Mouse (Mus musculus) heart, postnatal 0 days (tissue): ENCODE data around the gene Cmc1. TPM values are rescaled to one million over a fixed set of nuclear protein-coding genes. Genes with fewer than 3 reads are reported as not detected.

Experiments
- ATAC-seq: fragments of 200-750 bp; cut with Nextera tagmentation; 2 replicates; pipeline ENCODE4 v1.8.0; 2017; ENCODE audit warnings: low read depth, moderate number of reproducible peaks, moderate library complexity; ENCODE audit not compliant: insufficient read depth
- DNase-seq: peaks from one replicate; pipeline ENCODE4 v3.0.0-alpha.2; 2016; ENCODE audit warnings: low spot score
- H3K27ac ChIP-seq: fragments of 300-500 bp; sonication (generic); 2 replicates; pipeline ENCODE4 v1.5.1; 2014; ENCODE audit warnings: low read depth, mild to moderate bottlenecking
- H3K27me3 ChIP-seq: fragments of 300-500 bp; sonication (generic); 2 replicates; pipeline ENCODE4 v1.6.1; 2014; ENCODE audit warnings: low read length, mixed read lengths; ENCODE audit not compliant: control insufficient read depth, insufficient read depth
- H3K36me3 ChIP-seq: fragments of 300-500 bp; sonication (generic); replicated peaks from 2 replicates; pipeline ENCODE4 v1.6.1; 2014; ENCODE audit warnings: low read length, mixed read lengths; ENCODE audit not compliant: control insufficient read depth, insufficient read depth
- H3K4me1 ChIP-seq: fragments of 300-500 bp; sonication (generic); 2 replicates; pipeline ENCODE4 v1.6.1; 2014; ENCODE audit warnings: antibody characterized with exemption; ENCODE audit not compliant: control insufficient read depth, insufficient read depth
- H3K4me2 ChIP-seq: fragments of 300-500 bp; sonication (generic); 2 replicates; pipeline ENCODE4 v1.6.1; 2014; ENCODE audit warnings: low read depth, mild to moderate bottlenecking, low read length, moderate library complexity
- H3K4me3 ChIP-seq: fragments of 300-500 bp; sonication (generic); 2 replicates; pipeline ENCODE4 v1.5.1; 2014; ENCODE audit warnings: low read depth, low read length
- H3K9ac ChIP-seq: fragments of 300-500 bp; sonication (generic); replicated peaks from 2 replicates; pipeline ENCODE4 v1.6.1; 2014; ENCODE audit warnings: low read depth, low read length, mixed read lengths
- H3K9me3 ChIP-seq: fragments of 300-500 bp; sonication (generic); replicated peaks from 2 replicates; pipeline ENCODE4 v1.6.1; 2016; ENCODE audit warnings: low read length; ENCODE audit not compliant: control insufficient read depth
- CTCF ChIP-seq: IDR thresholded peaks from 2 replicates; pipeline ENCODE4 v1.5.1; 2016; ENCODE audit warnings: antibody characterized with exemption, control low read depth, low read depth
- EP300 ChIP-seq: IDR thresholded peaks from 2 replicates; pipeline ENCODE4 v1.6.1; 2016; ENCODE audit warnings: antibody characterized with exemption, low read depth
- WGBS: fragments of 180-500 bp; shearing (Covaris S2); extraction: QIAGEN DNeasy Blood & Tissue Kit; methylation state at CpG from one replicate; pipeline ENCODE4 v1.1.7; 2014; 5-methylcytosine and 5-hydroxymethylcytosine counted together
- polyA plus RNA-seq: library from polyadenylated mRNA; unstranded; fragments of >200 nt; fragmentation: Nextera tagmentation; extraction: Ambion mirVana; gene quantifications from 2 replicates; pipeline ENCODE4 v1.2.1, GENCODE M21; 2015
- total RNA-seq: library from RNA; depleted of rRNA; stranded (reverse); fragments of >200 nt; gene quantifications from 2 replicates; pipeline ENCODE4 v1.2.3, GENCODE M21; 2014; ENCODE audit warnings: low replicate concordance

Cmc1 gene
- total and polyA plus RNA-seq, 2 experiments from 2014 or later: 2.3 to 79.7 TPM

- TF ChIP-seq EP300 (no peak), CTCF (no peak)
- Histone ChIP-seq H3K4me3 (no peak overlapping the region), H3K9me3 (no peaks in the 10 kb centered on the region), H3K27ac (no peak overlapping the region), H3K9ac (no peak overlapping the region), H3K36me3 (no peaks in the 10 kb centered on the region), H3K4me2 (no peak overlapping the region), H3K4me1 (no peaks in the 10 kb centered on the region), H3K27me3 (no peaks in the 10 kb centered on the region)
- no peak for DNase-seq
- WGBS: 80% methylated on average over 2 of the region's 2 CpGs
- ATAC-seq: no peak
These were observed 39.6 kb downstream of the Cmc1 start for GRCm38 (mm10) chr9:118110360-118110710.

DNA sequence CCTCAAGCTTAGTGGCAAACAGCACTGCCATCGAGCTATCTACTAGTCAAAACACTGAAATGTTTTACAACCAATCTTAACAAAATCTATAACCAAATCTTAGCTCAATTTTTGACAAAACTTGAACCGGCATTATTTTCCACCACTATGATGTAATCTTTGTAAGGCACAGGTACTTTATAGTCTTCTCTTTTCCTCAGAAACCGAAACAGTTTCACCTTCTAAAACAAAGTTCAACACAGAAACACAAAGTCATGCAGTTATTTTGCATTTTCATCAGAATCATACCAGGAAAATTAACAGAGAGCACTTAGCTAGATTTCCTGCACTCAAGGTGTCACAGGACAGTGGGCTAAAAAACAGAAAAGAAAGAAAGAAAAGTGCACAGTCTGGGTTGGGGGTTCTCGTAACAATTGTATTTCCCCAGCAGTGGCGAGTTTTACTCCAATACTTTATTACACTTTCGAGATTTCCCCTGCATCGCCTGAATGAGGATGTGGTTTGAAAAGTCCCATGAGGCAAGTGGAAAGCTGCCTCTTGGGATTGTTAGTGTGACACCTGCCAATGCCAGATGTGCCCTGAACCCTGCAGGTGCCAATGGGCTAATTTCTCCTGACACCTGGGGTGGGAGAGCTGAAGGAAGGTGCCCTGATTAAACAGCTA is 40.1 kb downstream of the Cmc1 start:
- WGBS: 85% methylated on average over 7 of the region's 7 CpGs

GRCm38 (mm10) chr9:118108527-118109011 is 41.4 kb downstream of the Cmc1 start:
- ATAC-seq: no peak
- 70% methylated on average over 4 of the region's 4 CpGs for WGBS
- Histone ChIP-seq H3K27me3 (no peaks in the 10 kb centered on the region), H3K4me3 (no peak overlapping the region), H3K36me3 (no peaks in the 10 kb centered on the region), H3K27ac (no peak overlapping the region), H3K4me2 (no peak overlapping the region), H3K9me3 (no peaks in the 10 kb centered on the region), H3K9ac (no peak overlapping the region), H3K4me1 (no peaks in the 10 kb centered on the region)
- DNase-seq: no peak
- TF ChIP-seq CTCF: no peak
- no peak for TF ChIP-seq EP300

More for the DNA sequence above, 40.1 kb downstream of the Cmc1 start:
- Histone ChIP-seq H3K4me2 (no peak overlapping the region), H3K36me3 (no peaks in the 10 kb centered on the region), H3K9me3 (no peaks in the 10 kb centered on the region), H3K4me3 (no peak overlapping the region), H3K9ac (no peak overlapping the region), H3K4me1 (no peaks in the 10 kb centered on the region), H3K27me3 (no peaks in the 10 kb centered on the region), H3K27ac (no peak overlapping the region)
- ATAC-seq: no peak
- TF ChIP-seq CTCF (no peak), EP300 (no peak)
- DNase-seq: no peak

DNA sequence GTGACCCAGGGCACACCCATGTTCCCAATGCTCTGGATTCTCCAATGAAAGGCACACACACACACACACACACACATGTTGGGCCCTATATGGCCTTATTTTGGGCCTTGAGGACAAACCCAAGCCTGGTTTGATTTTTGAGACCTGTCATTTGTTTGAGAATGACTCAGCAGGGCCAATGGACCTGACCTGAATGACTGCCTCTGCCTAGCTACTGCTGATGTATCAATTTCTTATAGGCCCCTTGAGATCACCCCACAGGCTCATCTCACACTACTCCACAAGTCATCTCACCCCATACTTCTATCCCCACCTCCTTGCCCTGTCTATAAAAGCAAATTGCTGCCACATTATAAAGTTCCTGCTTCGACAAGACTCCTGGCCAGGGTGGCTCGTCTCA is 48.2 kb downstream of the Cmc1 start:
- Histone ChIP-seq H3K4me2 (no peak overlapping the region), H3K27ac (no peak overlapping the region), H3K27me3 (no peaks in the 10 kb centered on the region), H3K4me3 (no peak overlapping the region), H3K4me1 (no peaks in the 10 kb centered on the region), H3K9me3 (no peaks in the 10 kb centered on the region), H3K36me3 (no peaks in the 10 kb centered on the region), H3K9ac (no peak overlapping the region)
- ATAC-seq: no peak
- DNase-seq: no peak
- 91% methylated on average over 2 of the region's 2 CpGs for WGBS
- TF ChIP-seq EP300 (no peak), CTCF (no peak)

- DNase-seq (no peak), ATAC-seq (no peak)
- Histone ChIP-seq H3K4me2 (no peak overlapping the region), H3K27me3 (no peaks in the 10 kb centered on the region), H3K4me1 (no peaks in the 10 kb centered on the region), H3K9me3 (no peaks in the 10 kb centered on the region), H3K27ac (no peak overlapping the region), H3K9ac (no peak overlapping the region), H3K4me3 (no peak overlapping the region), H3K36me3 (no peaks in the 10 kb centered on the region)
- 97% methylated on average over 2 of the region's 2 CpGs for WGBS
- no peak for TF ChIP-seq CTCF
- no peak for TF ChIP-seq EP300
These were observed 49.5 kb downstream of the Cmc1 start for GRCm38 (mm10) chr9:118100484-118100883.

GRCm38 (mm10) chr9:118099395-118099794 is 50.6 kb downstream of the Cmc1 start:
- Histone ChIP-seq H3K4me3 (no peak overlapping the region), H3K27me3 (no peaks in the 10 kb centered on the region), H3K27ac (no peak overlapping the region), H3K4me2 (no peak overlapping the region), H3K4me1 (0 out of 2 replicates have a peak, but pooled peaks cover 3% of the 10 kb centered on the region), H3K9me3 (no peaks in the 10 kb centered on the region), H3K9ac (no peak overlapping the region), H3K36me3 (no peaks in the 10 kb centered on the region)
- ATAC-seq (peak; percentile 44; the same call in 1 of the 2 replicates), DNase-seq (peak; percentile 71)
- TF ChIP-seq EP300 (no peak), CTCF (peak; percentile 59)
- 30% methylated on average over 4 of the region's 4 CpGs for WGBS
